In genomic region chr11:119046601-119047245, GRCm38 (mm10) we compare ENCODE assay signal across 8 mouse cellular contexts. TPM values are rescaled to one million over a fixed set of nuclear protein-coding genes. Genes with fewer than 3 reads are reported as not detected.
DNase-seq lines count a peak whose midpoint lies in the region; ATAC-seq and TF ChIP-seq lines count a peak whose summit lies in the region.

No protein-coding gene starts in this region.

- no peak overlapping the region for H3K27ac ChIP-seq in lung, embryonic 14.5 days (ENCODE audit: low read depth)

- peak overlapping the region; percentile 51 for H3K4me2 ChIP-seq in lung, embryonic 14.5 days

- no peak for TF ChIP-seq CTCF in lung, embryonic 14.5 days (IDR thresholded peaks at IDR 0.05; ENCODE audit: low read depth)

- H3K36me3 ChIP-seq in lung, embryonic 14.5 days (ENCODE audit: insufficient read depth): no peaks in the 10 kb centered on the region

- peak overlapping the region; percentile 25 for H3K4me3 ChIP-seq in lung, embryonic 14.5 days (ENCODE audit: low read depth, low read length)

- no peak overlapping the region; the same call in 1 of the 2 replicates for H3K9ac ChIP-seq in lung, embryonic 14.5 days

- DNase-seq in CD4-positive, CD25-positive, alpha-beta regulatory T cell, adult 2 months (ENCODE audit: low read depth, low spot score): peak; percentile 48
- DNase-seq in adipocyte (ENCODE audit: low spot score): peak; percentile 61
- DNase-seq in heart, adult 9 months (ENCODE audit: low spot score in 2 of 2): peak; percentile 64 to 72
- peak; percentile 64 for DNase-seq in kidney, adult 18-20 months
- DNase-seq in lung, embryonic 14.5 days: peak; percentile 92
- DNase-seq in retina, embryonic 14.5 days (ENCODE audit: low spot score): peak; percentile 75
- no peak for DNase-seq in left cerebral cortex, postnatal 14 days (ENCODE audit: low spot score in 2 of 2)

- 2% methylated on average over 39 of the region's 39 CpGs for WGBS in lung, embryonic 14.5 days

- H3K4me1 ChIP-seq in lung, embryonic 14.5 days (ENCODE audit: insufficient read depth): peaks cover 15% of the 10 kb centered on the region

- H3K9me3 ChIP-seq in lung, embryonic 14.5 days (ENCODE audit: low read depth, low read length): no peaks in the 10 kb centered on the region

- peaks cover 100% of the 10 kb centered on the region for H3K27me3 ChIP-seq in lung, embryonic 14.5 days (ENCODE audit: insufficient read depth, low read length)

- intact Hi-C loops in left cerebral cortex, postnatal 14 days (cut with DNase I): no loop called here

- no peak for ATAC-seq in CD4-positive, CD25-positive, alpha-beta regulatory T cell, adult 4 months
- peak; percentile 64 for ATAC-seq in lung, embryonic 14.5 days (ENCODE audit: insufficient read depth)

RNA-seq across cellular contexts. Expression of gene Cbx8, which starts 6.0 kb away (rescaled TPM):
- polyA plus RNA-seq in CD4-positive, CD25-positive, alpha-beta regulatory T cell, adult 4 months (2017; shearing (Covaris generic)): 1 to 10 TPM; 4.0 to 6.7 TPM
- 8.5 and 8.8 TPM in 2 replicates for polyA plus RNA-seq in lung, embryonic 14.5 days (2014; fragmentation: Nextera tagmentation; extraction: Ambion mirVana)
- total RNA-seq in left cerebral cortex, postnatal 14 days (2021): 10 to 100 TPM; 12.9 to 15.4 TPM

RNA-seq across cellular contexts. Expression of gene Cbx2, which starts 24.0 kb away (rescaled TPM):
- 1 to 10 TPM; 1.4 to 1.5 TPM for polyA plus RNA-seq in CD4-positive, CD25-positive, alpha-beta regulatory T cell, adult 4 months (2017; shearing (Covaris generic))
- 35.6 and 43.4 TPM in 2 replicates for polyA plus RNA-seq in lung, embryonic 14.5 days (2014; fragmentation: Nextera tagmentation; extraction: Ambion mirVana)
- total RNA-seq in left cerebral cortex, postnatal 14 days (2021): 1 to 10 TPM; 2.4 to 3.4 TPM

RNA-seq across cellular contexts. Expression of gene Cbx4, which starts 39.3 kb away (rescaled TPM):
- 1 to 10 TPM; 1.7 to 3.7 TPM for polyA plus RNA-seq in CD4-positive, CD25-positive, alpha-beta regulatory T cell, adult 4 months (2017; shearing (Covaris generic))
- polyA plus RNA-seq in lung, embryonic 14.5 days (2014; fragmentation: Nextera tagmentation; extraction: Ambion mirVana): 13.1 and 13.8 TPM in 2 replicates
- 10 to 100 TPM; 63.2 to 74.0 TPM for total RNA-seq in left cerebral cortex, postnatal 14 days (2021)

RNA-seq across cellular contexts. Expression of gene Enpp7, which starts 58.7 kb away (rescaled TPM):
- polyA plus RNA-seq in CD4-positive, CD25-positive, alpha-beta regulatory T cell, adult 4 months (2017; shearing (Covaris generic)): not detected
- polyA plus RNA-seq in lung, embryonic 14.5 days (2014; fragmentation: Nextera tagmentation; extraction: Ambion mirVana): not detected in 2 replicates
- not detected for total RNA-seq in left cerebral cortex, postnatal 14 days (2021)

Comparison
In these comparisons a context has a peak if more than half of its experiments do, and no peak if none do; other contexts are left out.
1. DNase-seq: peak in CD4-positive, CD25-positive, alpha-beta regulatory T cell, adult 2 months (single experiment), adipocyte (single experiment), heart, adult 9 months (2 of 2), kidney, adult 18-20 months (single experiment), lung, embryonic 14.5 days (single experiment) and retina, embryonic 14.5 days (single experiment); none in left cerebral cortex, postnatal 14 days (0 of 2).
2. RNA of gene Cbx2, which starts 24.0 kb away (polyA plus RNA-seq): 35.6 to 43.4 TPM in lung, embryonic 14.5 days; 1.4 to 1.5 TPM in CD4-positive, CD25-positive, alpha-beta regulatory T cell, adult 4 months; every median in the first group is over 10 times any median in the second.